Mouse (Mus musculus): ENCODE data around the gene Htt. TPM values are rescaled to one million over a fixed set of nuclear protein-coding genes. Genes with fewer than 3 reads are reported as not detected.

Gene Htt
- total and polyA plus RNA-seq, 2 experiments from 2014 or later: 2.5 to 16.1 TPM

GRCm38 (mm10) chr5:34932458-34932806, 170.9 kb downstream of the Htt start:
- ATAC-seq (ENCODE audit: insufficient read depth, low read depth): peak; percentile 44; the same call in 1 of the 2 replicates
- Histone ChIP-seq H3K9me3 (replicated peaks; ENCODE audit: control insufficient read depth, low read length) (no peaks in the 10 kb centered on the region), H3K36me3 (replicated peaks; ENCODE audit: control insufficient read depth, insufficient read depth, low read length) (no peaks in the 10 kb centered on the region), H3K4me1 (ENCODE audit: control insufficient read depth, insufficient read depth) (peaks cover 16% of the 10 kb centered on the region), H3K27me3 (ENCODE audit: control insufficient read depth, insufficient read depth, low read length) (no peaks in the 10 kb centered on the region), H3K4me3 (ENCODE audit: low read depth, low read length) (no peak overlapping the region), H3K4me2 (ENCODE audit: low read depth, low read length) (no peak overlapping the region), H3K27ac (ENCODE audit: low read depth) (peak overlapping the region; percentile 85), H3K9ac (replicated peaks; ENCODE audit: low read depth, low read length) (no peak overlapping the region)
- peak; percentile 58; the same call in 1 of the 2 replicates for TF ChIP-seq EP300 (IDR thresholded peaks at IDR 0.05; ENCODE audit: low read depth)
- no peak for TF ChIP-seq CTCF (IDR thresholded peaks at IDR 0.05; ENCODE audit: low read depth)
- DNase-seq (ENCODE audit: low spot score): no peak
- 39% methylated on average over 4 of the region's 4 CpGs for whole genome bisulfite sequencing

- peak; percentile 32 for TF ChIP-seq CTCF (IDR thresholded peaks at IDR 0.05; ENCODE audit: low read depth)
- TF ChIP-seq EP300 (IDR thresholded peaks at IDR 0.05; ENCODE audit: low read depth): no peak
- H3K9ac ChIP-seq (replicated peaks; ENCODE audit: low read depth, low read length): no peak overlapping the region
- H3K27ac ChIP-seq (ENCODE audit: low read depth): no peak overlapping the region
- ATAC-seq (ENCODE audit: insufficient read depth, low read depth) (no peak), DNase-seq (ENCODE audit: low spot score) (no peak)
- H3K9me3 ChIP-seq (replicated peaks; ENCODE audit: control insufficient read depth, low read length): no peaks in the 10 kb centered on the region
- no peaks in the 10 kb centered on the region for H3K27me3 ChIP-seq (ENCODE audit: control insufficient read depth, insufficient read depth, low read length)
- no peaks in the 10 kb centered on the region for H3K36me3 ChIP-seq (replicated peaks; ENCODE audit: control insufficient read depth, insufficient read depth, low read length)
- no peak overlapping the region for H3K4me3 ChIP-seq (ENCODE audit: low read depth, low read length)
- H3K4me2 ChIP-seq (ENCODE audit: low read depth, low read length): no peak overlapping the region
- WGBS: 93% methylated on average over 1 of the region's 1 CpGs
- peaks cover 16% of the 10 kb centered on the region for H3K4me1 ChIP-seq (ENCODE audit: control insufficient read depth, insufficient read depth)
These were observed 171.9 kb downstream of the Htt start for GRCm38 (mm10) chr5:34933461-34933860.

- Histone ChIP-seq H3K4me1 (ENCODE audit: control insufficient read depth, insufficient read depth) (no peaks in the 10 kb centered on the region), H3K9me3 (replicated peaks; ENCODE audit: control insufficient read depth, low read length) (no peaks in the 10 kb centered on the region), H3K4me3 (ENCODE audit: low read depth, low read length) (no peak overlapping the region), H3K36me3 (replicated peaks; ENCODE audit: control insufficient read depth, insufficient read depth, low read length) (no peaks in the 10 kb centered on the region), H3K9ac (replicated peaks; ENCODE audit: low read depth, low read length) (no peak overlapping the region), H3K4me2 (ENCODE audit: low read depth, low read length) (no peak overlapping the region), H3K27me3 (ENCODE audit: control insufficient read depth, insufficient read depth, low read length) (no peaks in the 10 kb centered on the region), H3K27ac (ENCODE audit: low read depth) (no peak overlapping the region)
- no peak for TF ChIP-seq CTCF (IDR thresholded peaks at IDR 0.05; ENCODE audit: low read depth)
- no peak for TF ChIP-seq EP300 (IDR thresholded peaks at IDR 0.05; ENCODE audit: low read depth)
- DNase-seq (ENCODE audit: low spot score) (no peak), ATAC-seq (ENCODE audit: insufficient read depth, low read depth) (no peak)
- 71% methylated on average over 10 of the region's 10 CpGs for WGBS
These were observed 180.3 kb downstream of the Htt start for GRCm38 (mm10) chr5:34941710-34942470.

- Histone ChIP-seq H3K4me2 (ENCODE audit: low read depth, low read length) (no peak overlapping the region), H3K4me3 (ENCODE audit: low read depth, low read length) (no peak overlapping the region), H3K36me3 (replicated peaks; ENCODE audit: control insufficient read depth, insufficient read depth, low read length) (no peaks in the 10 kb centered on the region), H3K9ac (replicated peaks; ENCODE audit: low read depth, low read length) (no peak overlapping the region), H3K27me3 (ENCODE audit: control insufficient read depth, insufficient read depth, low read length) (no peaks in the 10 kb centered on the region), H3K9me3 (replicated peaks; ENCODE audit: control insufficient read depth, low read length) (no peaks in the 10 kb centered on the region), H3K27ac (ENCODE audit: low read depth) (no peak overlapping the region), H3K4me1 (ENCODE audit: control insufficient read depth, insufficient read depth) (0 out of 2 replicates have a peak, but pooled peaks cover 5% of the 10 kb centered on the region)
- DNase-seq (ENCODE audit: low spot score) (no peak), ATAC-seq (ENCODE audit: insufficient read depth, low read depth) (no peak)
- no peak for TF ChIP-seq EP300 (IDR thresholded peaks at IDR 0.05; ENCODE audit: low read depth)
- no peak for TF ChIP-seq CTCF (IDR thresholded peaks at IDR 0.05; ENCODE audit: low read depth)
- WGBS: 71% methylated on average over 3 of the region's 3 CpGs
These were observed 181.9 kb downstream of the Htt start for GRCm38 (mm10) chr5:34943428-34943827.

- ATAC-seq (ENCODE audit: insufficient read depth, low read depth) (peak; percentile 96), DNase-seq (ENCODE audit: low spot score) (peak; percentile 82)
- Histone ChIP-seq H3K27me3 (ENCODE audit: control insufficient read depth, insufficient read depth, low read length) (no peaks in the 10 kb centered on the region), H3K4me2 (ENCODE audit: low read depth, low read length) (peak within 1 kb of the TSS; percentile 76), H3K9me3 (replicated peaks; ENCODE audit: control insufficient read depth, low read length) (no peaks in the 10 kb centered on the region), H3K27ac (ENCODE audit: low read depth) (peak within 1 kb of the TSS; percentile 80), H3K9ac (replicated peaks; ENCODE audit: low read depth, low read length) (peak within 1 kb of the TSS; percentile 85), H3K4me3 (ENCODE audit: low read depth, low read length) (peak within 1 kb of the TSS; percentile 80), H3K36me3 (replicated peaks; ENCODE audit: control insufficient read depth, insufficient read depth, low read length) (no peaks in the 10 kb centered on the region), H3K4me1 (ENCODE audit: control insufficient read depth, insufficient read depth) (peaks cover 31% of the 10 kb centered on the region)
- WGBS: under 1% methylated on average over 71 of the region's 84 CpGs
- TF ChIP-seq CTCF (IDR thresholded peaks at IDR 0.05; ENCODE audit: low read depth) (no peak), EP300 (IDR thresholded peaks at IDR 0.05; ENCODE audit: low read depth) (no peak)
These were observed 187.6 kb downstream of the Htt start, which contains the start of gene Rgs12 for GRCm38 (mm10) chr5:34948861-34949760. TSS of gene Rgs12 (plus strand) at chr5:34949445.

All from heart, postnatal 0 days (tissue).